Mouse (Mus musculus) megakaryocyte, adult 5-6 weeks (primary cell): Measurements from ENCODE around the gene Fars2. TPM values are rescaled to one million over a fixed set of nuclear protein-coding genes. Genes with fewer than 3 reads are reported as not detected.

Experiments used
- ATAC-seq: 2 replicates; pipeline ENCODE4 v1.8.0; 2016; ENCODE audit warnings: mild to moderate bottlenecking, inconsistent platforms; ENCODE audit not compliant: poor library complexity, severe bottlenecking
- total RNA-seq, 2 experiments: library from RNA; stranded (forward) in 1 of 2; stranded (reverse) in 1 of 2; fragments of 153-499, 151-499 nt in 1 of 2; fragments of 221-1000, 200-1000 nt in 1 of 2; gene quantifications; 2 replicates each; pipeline versions ENCODE4 v1.2.3 to v1.2.4; 2015 to 2017

Fars2 gene
- total RNA-seq, 2 experiments from 2014 or later = 20.9 to 28.4 TPM

GRCm38 (mm10) chr13:36216005-36216404 lies 98.8 kb downstream of the Fars2 start:
- no peak for ATAC-seq

GRCm38 (mm10) chr13:36218347-36218746 lies 101.1 kb downstream of the Fars2 start:
- peak; percentile 56 for ATAC-seq

DNA sequence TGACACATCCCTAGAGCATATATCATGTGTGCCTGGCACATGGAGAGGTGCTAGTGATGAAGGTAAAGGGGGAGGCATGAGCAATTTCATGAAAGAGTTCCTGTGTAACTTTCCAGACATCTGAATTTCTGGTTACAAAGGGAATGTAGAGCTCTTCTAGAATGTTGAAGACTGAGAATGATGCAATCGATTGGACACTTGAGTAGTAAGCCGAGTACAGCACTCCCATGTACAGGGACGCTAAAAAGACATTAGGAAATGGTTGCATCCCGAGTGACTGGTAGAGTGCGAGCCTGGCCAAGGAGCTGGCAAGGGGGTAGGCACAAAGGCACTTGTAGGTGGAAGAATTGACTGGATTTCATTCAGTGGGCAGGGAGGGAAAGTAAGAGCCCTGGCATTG lies 102.3 kb downstream of the Fars2 start:
- no peak for ATAC-seq

DNA sequence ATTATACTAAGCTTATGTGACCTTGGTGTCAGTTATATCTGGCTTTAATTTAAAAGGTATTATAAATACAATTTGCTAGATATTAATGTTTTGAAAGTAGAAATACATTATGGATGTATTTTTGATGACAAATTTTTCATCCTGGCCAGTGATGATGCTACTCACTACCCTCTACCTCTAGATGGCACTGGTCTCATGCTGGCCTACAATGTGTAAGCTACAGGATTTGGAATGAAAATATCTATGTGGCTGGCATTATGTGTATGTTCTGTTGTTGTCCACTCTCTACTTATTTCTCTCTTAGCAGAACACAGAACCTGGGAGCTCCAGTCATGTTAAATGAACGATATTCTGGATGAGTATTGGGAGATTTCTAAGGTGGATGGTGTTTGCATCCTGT lies 104.7 kb downstream of the Fars2 start:
- ATAC-seq = no peak

DNA sequence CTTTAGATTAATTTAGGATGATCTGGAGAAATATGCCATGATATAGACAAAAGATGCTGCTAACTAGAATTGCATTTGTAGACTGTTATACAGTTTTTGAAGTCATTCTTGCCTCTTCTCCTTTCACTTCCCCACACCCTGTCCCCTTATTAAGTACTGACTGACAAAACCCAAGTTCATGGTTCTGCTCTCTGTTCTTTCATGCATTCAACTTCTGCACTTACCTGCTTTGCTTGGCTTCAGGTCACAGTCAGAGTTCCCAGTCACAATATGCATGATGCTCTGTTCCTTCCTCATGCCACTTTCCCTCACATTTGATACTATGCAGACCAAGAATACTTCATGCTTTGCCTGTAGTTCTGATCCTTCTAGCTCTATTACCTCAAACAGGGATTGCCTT lies 105.5 kb downstream of the Fars2 start:
- no peak for ATAC-seq

- ATAC-seq = no peak
These were observed 107.2 kb downstream of the Fars2 start for GRCm38 (mm10) chr13:36224431-36224830.

GRCm38 (mm10) chr13:36242261-36242660 lies 125.0 kb downstream of the Fars2 start:
- no peak for ATAC-seq

DNA sequence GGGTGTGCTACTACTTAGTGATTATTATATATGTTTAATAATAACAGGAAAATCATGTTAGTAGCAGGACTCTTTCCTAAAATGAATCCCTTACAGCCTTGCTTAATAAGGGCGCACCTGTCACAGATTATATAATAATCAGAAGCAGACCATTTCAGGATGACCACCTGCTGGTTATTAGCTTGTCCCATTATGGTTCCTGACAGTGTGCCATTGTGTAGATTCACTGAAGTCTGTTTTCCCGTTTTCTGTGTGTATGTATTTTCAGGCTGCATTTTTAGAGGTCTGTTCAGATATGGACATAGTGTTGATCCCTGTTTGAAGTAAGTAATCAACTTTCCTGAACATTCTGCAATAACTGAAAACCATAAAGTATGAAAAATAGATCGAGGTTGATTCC lies 136.7 kb downstream of the Fars2 start:
- no peak for ATAC-seq

DNA sequence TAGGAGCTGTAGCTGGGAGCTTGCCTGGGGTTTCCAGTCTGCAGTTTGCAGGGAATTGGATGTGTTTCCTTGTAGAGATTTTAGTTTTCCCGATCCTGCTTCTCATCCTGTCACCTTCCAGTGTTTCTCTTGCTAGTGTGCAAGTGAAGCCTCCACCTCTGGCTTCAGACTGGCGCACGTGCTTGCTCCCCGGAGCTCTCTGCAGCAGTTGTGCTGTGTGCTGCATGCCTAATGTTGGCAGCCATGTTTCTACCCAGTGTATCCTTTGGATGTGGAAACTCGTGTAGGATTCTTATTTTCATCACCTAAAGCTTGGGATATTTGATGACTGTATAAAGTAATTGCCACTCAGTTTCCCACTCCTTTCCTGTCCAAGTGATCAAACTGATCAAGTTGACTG lies 140.0 kb downstream of the Fars2 start:
- ATAC-seq = no peak

DNA sequence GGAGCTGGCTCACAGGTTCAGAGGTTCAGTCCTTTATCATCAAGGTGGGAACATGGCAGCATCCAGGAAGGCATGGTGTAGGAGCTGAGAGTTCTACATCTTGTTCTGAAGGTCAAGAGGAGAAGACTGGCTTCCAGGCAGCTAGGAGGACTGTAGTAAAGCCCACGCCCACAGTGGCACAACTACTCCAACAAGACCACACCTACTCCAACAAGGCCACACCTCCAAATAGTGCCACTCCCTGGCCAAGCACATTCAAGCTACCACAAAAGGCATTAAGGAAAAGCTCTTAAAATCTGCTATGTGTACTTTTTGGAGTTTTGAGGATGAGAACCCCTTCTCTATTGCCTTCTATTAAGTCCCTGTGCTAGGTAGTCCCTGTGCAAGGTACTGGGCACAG lies 142.5 kb downstream of the Fars2 start:
- no peak for ATAC-seq

GRCm38 (mm10) chr13:36261299-36261698 lies 144.1 kb downstream of the Fars2 start:
- no peak for ATAC-seq

DNA sequence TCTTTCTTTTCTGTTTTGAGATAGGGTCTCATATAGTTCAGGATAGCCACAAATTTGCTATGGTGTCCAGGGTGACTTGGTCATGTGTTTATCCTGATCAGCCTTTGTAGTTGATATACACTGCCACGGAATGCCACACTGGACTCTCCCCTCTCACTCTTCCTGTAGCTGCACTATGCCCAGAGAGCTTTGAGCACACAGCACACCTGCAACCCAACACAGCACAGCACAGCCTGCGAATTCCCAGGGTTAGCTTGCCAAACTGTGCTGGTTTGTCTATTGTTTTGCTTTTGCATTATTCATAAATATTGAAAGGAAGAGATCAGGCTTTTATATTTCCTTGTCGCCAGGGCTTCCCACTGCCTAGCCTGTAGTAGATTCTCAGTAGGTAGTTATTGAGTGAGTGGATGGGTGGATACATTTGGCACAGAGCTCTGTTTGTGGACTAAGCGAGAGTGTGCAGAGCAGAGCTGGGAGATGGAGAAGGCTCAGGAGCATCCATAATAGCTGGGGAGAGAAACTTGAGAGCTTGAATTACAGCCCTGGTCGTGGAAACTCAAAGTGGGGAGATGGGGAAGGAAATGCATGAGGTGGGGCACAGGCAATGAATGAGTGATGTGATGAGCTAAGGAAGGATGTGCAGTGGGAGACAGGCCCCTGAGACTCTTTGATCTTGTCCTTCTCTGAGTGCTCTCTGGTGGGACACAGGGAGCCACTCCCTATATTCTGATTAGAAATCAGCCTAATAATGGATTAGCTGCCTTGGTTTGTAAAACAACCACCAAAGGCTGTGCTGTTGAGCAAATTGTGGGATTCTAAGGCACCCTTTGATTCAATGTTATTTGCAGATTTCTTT lies 146.3 kb downstream of the Fars2 start:
- ATAC-seq = no peak

DNA sequence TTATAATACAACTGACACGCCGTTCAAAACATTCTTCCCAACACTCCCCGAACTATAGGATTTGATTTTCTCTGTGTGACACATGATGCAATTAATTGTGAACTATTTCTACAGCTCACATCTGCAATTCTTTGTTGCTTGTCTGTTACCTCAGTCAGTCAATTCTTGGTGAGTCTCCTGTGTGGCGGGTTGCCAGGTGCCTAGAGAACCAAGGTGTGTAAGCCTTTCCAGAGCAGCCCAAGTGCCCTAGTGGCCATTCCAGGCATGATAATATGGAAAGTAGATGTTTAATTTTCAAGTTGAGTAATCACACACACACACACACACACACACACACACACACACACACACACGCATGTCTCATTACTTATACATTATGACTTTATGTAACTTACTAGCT lies 147.2 kb downstream of the Fars2 start:
- ATAC-seq = no peak

DNA sequence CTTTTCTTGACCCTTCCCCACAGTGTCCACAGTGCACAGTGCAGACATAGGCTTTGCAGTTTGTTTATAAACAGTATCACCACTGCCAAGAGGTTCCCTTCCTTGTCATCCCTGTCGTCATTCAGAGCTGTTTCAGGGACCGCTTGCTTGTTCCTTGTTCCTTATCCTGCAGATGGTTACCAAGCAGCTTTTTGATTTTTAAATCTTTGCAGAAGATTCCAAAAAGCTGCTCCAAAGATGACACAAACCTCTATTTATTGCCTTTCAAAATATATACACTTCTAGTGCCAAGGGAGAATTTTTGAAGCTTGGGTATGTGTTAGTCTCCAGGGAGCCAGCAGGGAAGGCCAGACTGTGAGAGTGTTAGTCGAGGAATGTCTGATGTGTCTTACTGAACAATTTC lies 148.1 kb downstream of the Fars2 start:
- ATAC-seq = no peak

DNA sequence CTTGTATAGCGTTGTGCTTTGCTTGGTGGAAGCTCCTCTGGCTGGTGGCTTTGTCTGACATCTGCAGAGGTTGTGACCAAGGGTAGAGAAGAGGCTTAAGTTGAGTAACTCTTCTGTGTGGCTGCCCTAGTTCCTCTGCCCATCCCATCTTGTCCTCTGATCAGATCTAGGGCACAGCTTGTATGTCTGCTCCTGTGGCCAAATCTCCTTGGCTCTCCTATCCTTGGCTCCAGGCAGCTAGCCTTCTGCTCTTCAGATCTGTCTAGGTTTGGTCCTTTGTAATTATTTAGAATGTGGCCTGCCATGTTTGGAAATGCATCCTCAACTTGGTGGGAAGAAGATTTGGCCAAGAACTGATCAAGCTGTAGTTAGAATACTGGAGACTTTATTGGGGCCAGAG lies 150.2 kb downstream of the Fars2 start:
- no peak for ATAC-seq

GRCm38 (mm10) chr13:36270867-36271266 lies 153.7 kb downstream of the Fars2 start:
- no peak for ATAC-seq

DNA sequence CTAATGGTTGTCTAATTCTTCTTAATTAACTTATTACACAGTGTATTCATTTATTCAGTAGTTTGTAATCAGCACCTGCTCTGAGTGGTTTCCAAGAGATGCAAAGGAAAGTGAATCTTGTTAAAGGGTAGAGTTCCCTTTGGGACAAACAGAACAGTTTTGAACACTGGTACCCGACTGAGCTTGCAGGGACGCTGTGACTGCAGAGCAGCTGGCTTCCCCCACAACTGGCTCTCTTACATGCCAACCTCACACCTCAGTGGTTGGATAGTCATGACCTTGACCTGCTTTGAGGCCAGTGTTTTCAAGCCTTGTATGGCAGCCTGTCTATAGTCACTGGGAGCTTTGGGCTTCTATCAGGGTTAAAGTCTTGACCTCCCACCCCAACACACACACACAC lies 156.3 kb downstream of the Fars2 start:
- ATAC-seq = no peak

DNA sequence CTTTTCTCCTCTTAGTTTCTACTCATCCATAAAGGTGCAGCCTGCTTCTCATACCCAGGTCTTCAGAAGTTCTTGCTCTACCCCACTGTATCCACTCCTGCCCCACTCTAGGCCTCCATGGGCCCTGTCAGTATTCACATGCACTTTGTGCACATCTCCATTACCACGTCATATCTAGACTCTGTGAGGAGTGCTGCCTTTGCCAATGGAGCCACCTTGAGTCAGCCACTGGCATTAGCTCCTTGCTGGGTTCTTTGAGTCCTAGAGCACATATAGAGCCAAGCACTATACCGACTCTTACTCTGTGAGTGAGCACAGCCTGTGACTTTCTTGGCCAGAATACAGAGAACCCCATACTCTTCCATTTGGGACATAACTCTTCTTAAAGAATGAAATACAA lies 159.0 kb downstream of the Fars2 start:
- no peak for ATAC-seq

DNA sequence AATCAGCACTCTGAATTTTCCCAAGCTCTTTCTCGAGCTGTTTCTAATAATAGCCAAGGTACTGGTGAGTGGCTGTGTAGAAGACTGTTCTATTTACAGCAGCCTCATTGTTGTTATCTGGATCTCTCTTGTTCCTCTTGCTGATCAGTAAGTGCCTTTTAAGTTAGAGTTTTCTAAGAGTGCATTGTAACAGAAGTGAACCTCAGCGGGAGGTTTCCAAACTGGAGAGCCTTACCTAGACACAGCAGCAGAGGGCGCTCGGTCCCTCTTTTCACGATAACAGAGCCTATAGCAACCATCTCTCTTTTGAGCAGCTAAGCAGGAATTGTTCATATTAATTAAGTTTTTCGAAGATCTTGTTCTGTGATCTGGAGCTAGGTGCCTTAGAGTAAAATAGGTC lies 164.8 kb downstream of the Fars2 start:
- peak; percentile 62; the same call in 1 of the 2 replicates for ATAC-seq

DNA sequence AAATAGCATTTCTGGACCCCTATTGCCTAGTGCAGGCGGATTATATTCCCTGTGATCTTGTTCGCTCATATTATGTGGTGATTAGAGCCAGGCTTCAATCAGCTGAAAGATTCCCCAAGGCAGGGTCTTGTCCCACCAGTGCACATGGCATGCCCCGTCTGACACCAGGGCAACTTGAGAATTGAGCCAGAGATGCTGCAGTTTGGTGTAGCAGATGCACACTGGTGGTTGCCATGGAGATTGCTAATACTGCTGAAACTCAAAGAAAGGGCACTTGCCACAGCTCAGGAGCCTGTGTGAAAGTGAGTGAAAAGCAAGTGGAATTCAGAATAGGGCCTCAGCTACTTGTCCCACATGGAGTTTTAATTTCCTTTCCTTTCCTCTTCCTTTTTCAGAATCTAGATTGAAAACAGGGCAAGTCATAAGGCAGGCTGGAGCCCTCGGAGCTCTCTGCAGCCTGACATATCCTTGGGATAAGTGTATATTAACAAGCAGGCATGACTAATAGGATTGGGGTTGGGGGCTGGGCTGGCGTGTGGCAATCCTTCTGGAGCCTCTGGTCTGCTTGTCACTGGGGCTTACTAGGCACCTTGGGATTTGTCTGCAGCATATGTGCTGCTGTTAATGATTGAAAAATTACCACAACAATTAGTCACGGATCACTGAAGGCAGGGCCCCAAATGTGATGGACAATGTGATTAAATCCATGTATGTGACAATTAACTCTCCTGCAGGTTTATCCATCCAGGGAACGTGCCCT lies 165.8 kb downstream of the Fars2 start:
- ATAC-seq = no peak

- no peak for ATAC-seq
These were observed 166.4 kb downstream of the Fars2 start for GRCm38 (mm10) chr13:36283545-36284067.

DNA sequence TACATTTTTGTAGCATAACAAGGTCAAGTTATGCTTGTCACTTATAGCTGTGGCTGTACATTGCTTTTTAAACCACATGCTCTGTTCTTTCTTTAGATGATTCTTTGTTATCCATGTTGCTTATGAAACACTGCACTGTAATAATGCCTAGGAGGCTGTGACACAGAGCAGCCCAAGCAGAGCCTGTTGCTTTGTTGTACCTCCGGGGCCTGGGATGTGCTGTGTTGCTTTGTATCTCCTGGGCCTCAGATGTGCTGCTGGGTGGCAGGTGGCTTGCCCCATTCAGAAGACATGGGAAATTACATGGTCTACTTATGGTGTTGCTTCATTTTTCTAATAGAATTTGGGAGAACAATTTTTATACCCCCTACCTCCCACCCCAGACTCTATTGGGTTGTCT lies 166.9 kb downstream of the Fars2 start:
- ATAC-seq = no peak
